Mouse (Mus musculus): ENCODE results near the gene Frmpd2.

The Frmpd2 gene

GRCm38 (mm10) chr14:33508660-33509059 lies 37.2 kb downstream of the Frmpd2 start:
- DNase-seq (ENCODE audit: low read depth): no peak

- no peak for DNase-seq (ENCODE audit: low read depth)
Observed at GRCm38 (mm10) chr14:33513877-33514276, 42.4 kb downstream of the Frmpd2 start.

- no peak for DNase-seq (ENCODE audit: low read depth)
Observed at GRCm38 (mm10) chr14:33514756-33515285, 43.3 kb downstream of the Frmpd2 start.

GRCm38 (mm10) chr14:33521538-33521937 lies 50.0 kb downstream of the Frmpd2 start:
- DNase-seq (ENCODE audit: low read depth): peak; percentile 60

GRCm38 (mm10) chr14:33525272-33525983 lies 53.9 kb downstream of the Frmpd2 start:
- DNase-seq (ENCODE audit: low read depth): no peak

GRCm38 (mm10) chr14:33526621-33527020 lies 55.1 kb downstream of the Frmpd2 start:
- peak; percentile 32 for DNase-seq (ENCODE audit: low read depth)

- DNase-seq (ENCODE audit: low read depth): no peak
Observed at GRCm38 (mm10) chr14:33527938-33528337, 56.4 kb downstream of the Frmpd2 start.

- no peak for DNase-seq (ENCODE audit: low read depth)
Observed at GRCm38 (mm10) chr14:33531331-33531912, 59.9 kb downstream of the Frmpd2 start.

GRCm38 (mm10) chr14:33532792-33533191 lies 61.3 kb downstream of the Frmpd2 start:
- no peak for DNase-seq (ENCODE audit: low read depth)

- DNase-seq (ENCODE audit: low read depth): peak; percentile 20
Observed at GRCm38 (mm10) chr14:33533516-33533915, 62.0 kb downstream of the Frmpd2 start.

- DNase-seq (ENCODE audit: low read depth): no peak
Observed at GRCm38 (mm10) chr14:33535317-33535716, 63.8 kb downstream of the Frmpd2 start.

GRCm38 (mm10) chr14:33539559-33540167 lies 68.2 kb downstream of the Frmpd2 start:
- no peak for DNase-seq (ENCODE audit: low read depth)

GRCm38 (mm10) chr14:33545565-33546143 lies 74.2 kb downstream of the Frmpd2 start:
- DNase-seq (ENCODE audit: low read depth): no peak

- no peak for DNase-seq (ENCODE audit: low read depth)
Observed at GRCm38 (mm10) chr14:33548650-33549049, 77.2 kb downstream of the Frmpd2 start.

- no peak for DNase-seq (ENCODE audit: low read depth)
Observed at GRCm38 (mm10) chr14:33549856-33550255, 78.4 kb downstream of the Frmpd2 start.

GRCm38 (mm10) chr14:33570737-33571136 lies 99.2 kb downstream of the Frmpd2 start:
- DNase-seq (ENCODE audit: low read depth): no peak

- no peak for DNase-seq (ENCODE audit: low read depth)
Observed at GRCm38 (mm10) chr14:33573643-33574042, 102.1 kb downstream of the Frmpd2 start.

GRCm38 (mm10) chr14:33579771-33580484 lies 108.4 kb downstream of the Frmpd2 start:
- DNase-seq (ENCODE audit: low read depth): peak; percentile 68

GRCm38 (mm10) chr14:33588951-33589350 lies 117.5 kb downstream of the Frmpd2 start, which contains the start of gene Ptpn20:
Gene Ptpn20, plus strand, starts transcription at chr14:33589207.
- no peak for DNase-seq (ENCODE audit: low read depth)

- DNase-seq (ENCODE audit: low read depth): no peak
Observed at GRCm38 (mm10) chr14:33598376-33599130, 127.1 kb downstream of the Frmpd2 start.

GRCm38 (mm10) chr14:33607431-33607830 lies 135.9 kb downstream of the Frmpd2 start:
- no peak for DNase-seq (ENCODE audit: low read depth)

Measured in 416B (cell line).